In the genomic region with DNA sequence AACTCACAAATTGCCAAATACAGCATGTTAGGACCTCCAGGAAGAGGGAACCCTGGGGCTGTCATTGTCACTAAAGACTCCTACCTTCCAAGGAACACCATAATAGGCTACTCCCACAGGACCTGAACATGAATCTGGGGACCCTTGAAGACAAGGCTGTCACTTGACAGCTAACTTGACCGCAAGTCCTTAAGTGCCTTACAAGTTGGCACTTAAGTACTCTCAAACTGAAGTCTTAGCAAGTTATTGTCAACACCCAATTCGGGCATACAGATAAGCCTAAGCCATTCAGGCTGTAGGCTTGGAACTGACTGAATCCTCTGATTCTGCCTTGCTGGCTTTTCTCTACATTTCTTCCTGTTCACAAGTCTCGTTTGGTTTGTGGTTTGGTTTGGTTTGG, we compare ENCODE assay signal across 19 mouse cellular contexts.
"Had no signal": no experiment of that assay in that cellular context is flagged by ENCODE, and none has a peak within 500 bp of the region (broad histone marks: within the 10 kb centered on the region; RNA-seq: fewer than 3 reads in every experiment).

No protein-coding gene starts in this region.

- H3K27ac ChIP-seq: limb, embryonic 15.5 days; liver, embryonic 12.5 days; liver, embryonic 14.5 days; macrophage; midbrain, embryonic 13.5 days; midbrain, embryonic 15.5 days; neural tube, embryonic 13.5 days; neural tube, embryonic 15.5 days; stomach, embryonic 15.5 days; stomach, postnatal 0 days had no signal

- H3K36me3 ChIP-seq: midbrain, embryonic 15.5 days; stomach, embryonic 15.5 days had no signal

- H3K4me3 ChIP-seq: limb, embryonic 15.5 days; liver, embryonic 12.5 days; megakaryocyte, embryonic 14.5 days; midbrain, embryonic 13.5 days; midbrain, embryonic 15.5 days; neural tube, embryonic 13.5 days; neural tube, embryonic 15.5 days; stomach, embryonic 15.5 days had no signal

- H3K9ac ChIP-seq: limb, embryonic 15.5 days; liver, embryonic 12.5 days; liver, embryonic 14.5 days; midbrain, embryonic 13.5 days; midbrain, embryonic 15.5 days; neural tube, embryonic 13.5 days; neural tube, embryonic 15.5 days; stomach, embryonic 15.5 days had no signal

- ATAC-seq: liver, embryonic 12.5 days; midbrain, embryonic 13.5 days; midbrain, embryonic 15.5 days had no signal

- H3K4me2 ChIP-seq: limb, embryonic 15.5 days; liver, embryonic 12.5 days; midbrain, embryonic 11.5 days; midbrain, embryonic 13.5 days; midbrain, embryonic 15.5 days; neural tube, embryonic 13.5 days; neural tube, embryonic 15.5 days; stomach, embryonic 15.5 days had no signal

- DNase-seq: retina, postnatal 1 day; right cerebral cortex, adult 18-20 months; right cerebral cortex, postnatal 25 days; right cerebral cortex, postnatal 4 days; thymus, adult 2 months; thymus, postnatal 25 days; thymus, postnatal 4 days had no signal

- H3K27me3 ChIP-seq: limb, embryonic 15.5 days; liver, embryonic 12.5 days; megakaryocyte, embryonic 14.5 days; midbrain, embryonic 13.5 days; midbrain, embryonic 15.5 days; neural tube, embryonic 13.5 days; neural tube, embryonic 15.5 days; stomach, embryonic 15.5 days had no signal

- H3K9me3 ChIP-seq: limb, embryonic 15.5 days; liver, embryonic 12.5 days; megakaryocyte, embryonic 14.5 days; midbrain, embryonic 13.5 days; midbrain, embryonic 15.5 days; neural tube, embryonic 13.5 days; neural tube, embryonic 15.5 days; stomach, embryonic 15.5 days had no signal
